Mouse (Mus musculus) spleen, postnatal 0 days (tissue): ENCODE data around the gene Npy1r. TPM values are rescaled to one million over a fixed set of nuclear protein-coding genes. Genes with fewer than 3 reads are reported as not detected.

Experiments
- polyA plus RNA-seq: library from polyadenylated mRNA; unstranded; fragments of >200 nt; fragmentation: Nextera tagmentation; extraction: Ambion mirVana; gene quantifications from 2 replicates; pipeline ENCODE4 v1.2.1, GENCODE M21; 2015

The Npy1r gene
- 0.12 and 0.13 TPM in 2 replicates for polyA plus RNA-seq

DNA sequence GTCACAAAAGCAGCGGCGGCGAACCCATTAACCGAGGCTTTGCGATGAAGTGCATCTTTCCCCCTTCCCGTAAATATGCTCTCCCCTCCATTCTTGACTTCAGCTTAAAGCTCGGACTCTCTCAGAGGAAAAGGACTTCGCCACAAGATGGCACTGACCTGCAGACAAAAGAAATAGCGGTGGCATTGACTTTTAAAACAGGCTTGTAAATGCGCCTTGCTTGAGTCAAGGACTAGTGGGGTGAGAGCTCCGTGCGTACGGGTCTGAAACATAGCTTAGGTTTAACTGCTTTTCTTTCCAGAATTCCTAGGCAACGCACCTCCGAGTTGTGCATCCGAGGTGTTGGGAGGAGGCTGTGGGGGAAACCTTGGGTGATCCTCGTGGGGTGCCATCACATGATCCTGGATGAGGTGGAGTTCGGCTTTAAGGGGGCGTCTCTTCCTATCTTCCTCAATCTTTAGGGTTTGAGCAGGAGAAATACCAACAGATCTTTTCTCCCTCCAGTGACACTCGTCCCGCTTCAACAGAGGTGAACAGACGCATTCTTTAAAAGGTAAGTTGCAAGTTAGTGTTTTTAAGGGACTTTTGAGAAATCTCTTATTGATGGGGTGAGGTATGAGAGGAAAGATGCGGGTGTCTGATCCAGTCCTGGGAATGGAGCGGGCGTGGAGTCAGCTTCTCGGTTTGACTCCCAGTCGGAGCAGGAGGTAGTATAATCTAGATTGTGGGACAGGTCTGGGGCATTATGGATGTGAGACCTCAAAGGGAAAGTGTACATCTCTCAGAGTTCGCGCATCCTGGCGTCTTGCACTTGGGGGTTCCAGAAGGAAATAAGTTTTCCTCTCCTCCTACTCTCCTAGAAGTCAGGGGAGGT, at the start of gene Npy1r:
TSS of gene Npy1r (plus strand) at position 223 of the 874 bp plus-strand sequence.

DNA sequence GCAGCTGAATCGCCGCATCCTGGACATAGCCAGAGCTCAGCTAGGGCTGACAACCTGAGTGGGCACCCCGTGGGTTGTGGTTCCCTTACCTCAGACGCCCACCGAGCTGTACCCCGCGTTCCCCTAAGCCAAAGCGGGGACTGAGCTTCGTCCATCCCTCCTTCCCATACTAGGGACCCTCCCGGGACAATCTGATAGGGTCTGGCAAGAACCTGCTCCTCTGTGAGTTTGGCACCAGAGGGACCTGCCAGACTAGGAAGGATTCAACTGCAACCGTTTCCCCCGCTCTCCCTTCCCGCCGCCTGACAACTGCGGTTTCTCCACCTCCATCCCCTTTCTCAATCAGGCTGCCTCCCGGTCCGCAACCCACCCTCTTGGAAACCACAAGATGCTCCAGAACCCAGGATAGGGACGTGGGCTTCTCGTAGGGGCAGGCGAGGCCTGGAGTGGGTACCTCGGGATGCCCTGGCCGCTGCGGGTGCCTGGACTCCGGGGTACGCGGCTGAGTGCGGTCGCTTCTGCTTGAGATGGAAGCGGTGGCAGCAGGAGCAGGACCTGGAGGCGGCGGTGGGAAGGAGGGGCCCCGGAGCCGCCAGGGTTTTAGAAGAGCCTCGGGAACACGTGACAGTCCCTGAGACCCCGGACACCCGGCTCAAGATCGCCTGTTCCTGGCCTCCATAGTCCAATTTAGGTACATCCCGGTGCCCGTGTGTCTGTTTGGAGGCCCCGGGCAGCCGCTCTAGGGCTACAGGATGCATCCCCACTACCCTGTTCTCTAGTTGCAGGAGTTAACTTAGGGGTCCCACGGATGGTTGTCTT, 9.3 kb upstream of the Npy1r start, which contains the start of gene Npy5r:
TSS of gene Npy5r (minus strand) at position 618 of the 819 bp plus-strand sequence.

Other genes starting within 250 kb of the Npy1r start
- gene Tma16, start 210.7 kb upstream of the Npy1r start, polyA plus RNA-seq = 8.4 and 10.1 TPM in 2 replicates
- not detected in 2 replicates for gene Tktl2, start 185.4 kb upstream of the Npy1r start, polyA plus RNA-seq
- not detected in 2 replicates for gene Npy5r, start 9.1 kb upstream of the Npy1r start, polyA plus RNA-seq
- gene Naf1, start 163.0 kb downstream of the Npy1r start, polyA plus RNA-seq = 4.4 and 4.7 TPM in 2 replicates